Mouse (Mus musculus): ENCODE data around the gene Klk12. TPM values are rescaled to one million over a fixed set of nuclear protein-coding genes. Genes with fewer than 3 reads are reported as not detected.

Gene Klk12
- polyA plus RNA-seq (2012; rRNA removed), result not detected in 2 replicates

GRCm38 (mm10) chr7:43768597-43768996 lies at the start of gene Klk12:
Klk12 (plus strand) TSS chr7:43768897.
- DNase-seq (ENCODE audit: low read depth), result no peak
- TF ChIP-seq CTCF (IDR thresholded peaks at IDR 0.05; ENCODE audit: borderline replicate concordance, extremely low read depth, insufficient read depth, insufficient read length), result no peak
- TF ChIP-seq POLR2A (IDR thresholded peaks at IDR 0.05; ENCODE audit: borderline replicate concordance, extremely low read depth, insufficient read depth, insufficient read length, poor library complexity, severe bottlenecking), result no peak

DNA sequence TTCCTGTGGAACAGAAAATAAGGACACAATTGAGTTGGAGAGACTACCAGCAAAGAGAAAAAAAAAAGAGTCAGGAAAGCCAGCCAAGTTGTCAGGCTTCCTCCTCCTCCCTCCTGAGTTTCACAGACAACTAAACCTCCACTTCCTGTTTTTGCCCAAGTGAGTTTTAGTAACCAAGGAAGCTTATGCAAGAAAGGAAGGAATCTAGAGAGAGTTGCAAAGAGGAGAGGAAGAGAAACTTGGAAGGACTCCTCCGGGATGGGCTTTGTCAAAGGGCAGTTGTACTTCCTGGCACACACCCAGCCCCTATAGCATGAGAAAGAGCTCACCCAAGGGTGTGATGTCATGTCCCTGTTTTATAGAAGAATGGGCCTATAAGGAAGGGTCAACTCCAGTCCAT lies 20.9 kb upstream of the Klk12 start:
- no peak for TF ChIP-seq POLR2A (IDR thresholded peaks at IDR 0.05; ENCODE audit: borderline replicate concordance, extremely low read depth, insufficient read depth, insufficient read length, poor library complexity, severe bottlenecking)
- no peak for TF ChIP-seq CTCF (IDR thresholded peaks at IDR 0.05; ENCODE audit: borderline replicate concordance, extremely low read depth, insufficient read depth, insufficient read length)
- peak; percentile 28 for DNase-seq (ENCODE audit: low read depth)

GRCm38 (mm10) chr7:43752806-43753205 lies 15.9 kb upstream of the Klk12 start:
- DNase-seq (ENCODE audit: low read depth), result no peak
- no peak for TF ChIP-seq POLR2A (IDR thresholded peaks at IDR 0.05; ENCODE audit: borderline replicate concordance, extremely low read depth, insufficient read depth, insufficient read length, poor library complexity, severe bottlenecking)
- TF ChIP-seq CTCF (IDR thresholded peaks at IDR 0.05; ENCODE audit: borderline replicate concordance, extremely low read depth, insufficient read depth, insufficient read length), result no peak

DNA sequence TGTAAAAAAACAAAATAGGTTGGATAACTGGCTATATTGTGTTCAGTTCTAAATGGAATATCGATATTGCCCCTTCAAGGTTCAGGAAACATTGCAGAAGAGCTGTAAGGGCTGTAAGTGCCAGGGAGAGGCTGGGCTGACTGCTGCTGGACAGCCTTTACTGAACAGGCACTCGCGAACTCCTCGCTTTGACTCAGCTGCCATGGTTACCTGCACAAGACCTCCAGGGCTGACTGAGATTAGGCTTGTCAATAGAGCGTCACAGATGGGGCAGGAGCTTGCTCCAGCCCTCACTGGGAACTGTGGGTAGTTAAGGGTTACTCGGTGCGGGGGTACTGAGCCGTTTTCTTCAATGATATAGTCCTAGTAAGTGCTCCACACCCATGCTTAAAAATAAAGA lies 2.2 kb upstream of the Klk12 start:
- DNase-seq (ENCODE audit: low read depth), result peak; percentile 15
- TF ChIP-seq POLR2A (IDR thresholded peaks at IDR 0.05; ENCODE audit: borderline replicate concordance, extremely low read depth, insufficient read depth, insufficient read length, poor library complexity, severe bottlenecking) (no peak), CTCF (IDR thresholded peaks at IDR 0.05; ENCODE audit: borderline replicate concordance, extremely low read depth, insufficient read depth, insufficient read length) (no peak)

DNA sequence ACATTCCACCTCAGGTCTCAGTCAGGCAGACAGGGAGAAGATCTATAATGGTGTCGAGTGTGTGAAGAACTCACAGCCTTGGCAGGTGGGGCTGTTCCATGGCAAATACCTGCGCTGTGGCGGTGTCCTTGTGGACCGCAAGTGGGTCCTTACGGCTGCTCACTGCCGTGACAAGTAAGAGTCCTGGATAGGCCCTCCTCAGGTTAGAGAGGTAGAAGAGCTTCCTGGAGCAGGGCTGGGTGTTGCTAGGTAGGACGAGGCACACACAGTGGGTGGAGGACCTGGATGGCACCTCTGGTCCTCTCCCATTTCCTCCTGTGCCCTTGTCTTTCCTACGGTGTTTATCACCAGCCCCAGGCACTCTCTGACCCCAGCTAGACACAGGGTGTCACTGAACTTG lies 939 bp downstream of the Klk12 start:
- DNase-seq (ENCODE audit: low read depth), result no peak
- TF ChIP-seq CTCF (IDR thresholded peaks at IDR 0.05; ENCODE audit: borderline replicate concordance, extremely low read depth, insufficient read depth, insufficient read length), result no peak
- TF ChIP-seq POLR2A (IDR thresholded peaks at IDR 0.05; ENCODE audit: borderline replicate concordance, extremely low read depth, insufficient read depth, insufficient read length, poor library complexity, severe bottlenecking), result no peak

- no peak for TF ChIP-seq POLR2A (IDR thresholded peaks at IDR 0.05; ENCODE audit: borderline replicate concordance, extremely low read depth, insufficient read depth, insufficient read length, poor library complexity, severe bottlenecking)
- TF ChIP-seq CTCF (IDR thresholded peaks at IDR 0.05; ENCODE audit: borderline replicate concordance, extremely low read depth, insufficient read depth, insufficient read length), result no peak
Measured at GRCm38 (mm10) chr7:43770701-43771100, 2.0 kb downstream of the Klk12 start.

DNA sequence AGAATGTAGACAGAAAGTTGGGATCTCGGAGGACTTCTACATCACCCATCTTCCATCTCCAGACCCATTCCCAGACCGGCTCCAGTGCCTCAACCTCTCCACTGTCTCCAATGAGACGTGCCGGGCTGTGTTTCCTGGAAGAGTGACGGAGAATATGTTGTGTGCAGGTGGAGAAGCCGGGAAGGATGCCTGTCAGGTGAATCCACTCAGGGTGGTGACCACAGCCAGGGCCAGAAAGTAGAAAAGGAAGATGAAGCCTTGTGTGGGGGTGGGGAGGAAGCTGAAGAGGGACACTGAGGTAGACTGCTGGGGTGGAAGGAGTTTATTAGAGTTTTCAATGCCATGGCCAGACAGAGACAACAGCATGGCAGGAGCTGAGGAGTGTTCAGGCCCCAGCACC lies 3.2 kb downstream of the Klk12 start:
- no peak for DNase-seq (ENCODE audit: low read depth)
- TF ChIP-seq POLR2A (IDR thresholded peaks at IDR 0.05; ENCODE audit: borderline replicate concordance, extremely low read depth, insufficient read depth, insufficient read length, poor library complexity, severe bottlenecking) (no peak), CTCF (IDR thresholded peaks at IDR 0.05; ENCODE audit: borderline replicate concordance, extremely low read depth, insufficient read depth, insufficient read length) (no peak)

More at GRCm38 (mm10) chr7:43770701-43771100, 2.0 kb downstream of the Klk12 start:
- no peak for DNase-seq (ENCODE audit: low read depth)

DNA sequence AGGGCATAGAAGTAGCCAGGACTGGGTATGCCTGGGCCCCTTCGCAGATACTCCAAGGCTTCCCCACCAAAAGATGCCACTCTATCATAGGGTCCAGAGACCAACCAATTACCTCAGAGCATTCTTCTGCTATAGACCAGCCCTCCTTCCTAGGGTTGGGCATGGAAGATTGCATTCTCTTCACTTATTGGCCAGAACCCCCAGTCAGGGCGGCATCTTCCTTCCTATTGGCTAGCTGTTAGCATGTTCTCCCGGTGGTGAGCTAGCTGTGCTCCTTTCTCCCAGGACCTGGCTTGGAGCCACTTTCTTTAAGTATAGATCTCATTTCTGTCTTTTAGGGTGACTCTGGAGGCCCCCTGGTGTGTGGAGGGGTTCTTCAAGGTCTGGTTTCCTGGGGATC lies 4.2 kb downstream of the Klk12 start:
- TF ChIP-seq POLR2A (IDR thresholded peaks at IDR 0.05; ENCODE audit: borderline replicate concordance, extremely low read depth, insufficient read depth, insufficient read length, poor library complexity, severe bottlenecking) (no peak), CTCF (IDR thresholded peaks at IDR 0.05; ENCODE audit: borderline replicate concordance, extremely low read depth, insufficient read depth, insufficient read length) (no peak)
- DNase-seq (ENCODE audit: low read depth), result no peak

DNA sequence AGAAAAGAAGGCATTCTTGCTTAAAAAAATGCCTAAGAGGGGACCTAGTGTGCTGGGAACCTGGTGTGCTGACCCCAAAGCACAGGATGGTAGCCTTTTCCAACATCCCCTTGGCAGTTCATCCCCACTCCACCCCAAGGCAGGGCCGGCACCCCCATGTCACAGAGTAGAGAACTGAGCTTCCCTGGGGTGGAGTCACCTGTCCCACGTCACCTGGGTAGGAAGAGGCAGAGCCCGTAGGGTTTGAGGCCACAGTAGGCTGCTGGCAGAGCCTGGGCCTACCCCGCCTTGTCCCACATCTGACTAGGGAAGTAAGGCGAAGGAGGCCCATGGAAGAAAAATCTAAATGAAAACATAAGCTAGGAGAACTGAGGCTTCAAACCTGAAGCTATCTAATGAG lies 5.7 kb downstream of the Klk12 start, which contains the start of gene Klk11:
Gene Klk11, plus strand, starts transcription at position 241 of the 400 bp plus-strand sequence.
- no peak for DNase-seq (ENCODE audit: low read depth)
- TF ChIP-seq POLR2A (IDR thresholded peaks at IDR 0.05; ENCODE audit: borderline replicate concordance, extremely low read depth, insufficient read depth, insufficient read length, poor library complexity, severe bottlenecking) (no peak), CTCF (IDR thresholded peaks at IDR 0.05; ENCODE audit: borderline replicate concordance, extremely low read depth, insufficient read depth, insufficient read length) (no peak)

GRCm38 (mm10) chr7:43774802-43775201 lies 6.1 kb downstream of the Klk12 start:
- TF ChIP-seq CTCF (IDR thresholded peaks at IDR 0.05; ENCODE audit: borderline replicate concordance, extremely low read depth, insufficient read depth, insufficient read length) (no peak), POLR2A (IDR thresholded peaks at IDR 0.05; ENCODE audit: borderline replicate concordance, extremely low read depth, insufficient read depth, insufficient read length, poor library complexity, severe bottlenecking) (no peak)
- DNase-seq (ENCODE audit: low read depth), result no peak

- no peak for DNase-seq (ENCODE audit: low read depth)
Measured at GRCm38 (mm10) chr7:43775311-43776057, 6.8 kb downstream of the Klk12 start.

DNA sequence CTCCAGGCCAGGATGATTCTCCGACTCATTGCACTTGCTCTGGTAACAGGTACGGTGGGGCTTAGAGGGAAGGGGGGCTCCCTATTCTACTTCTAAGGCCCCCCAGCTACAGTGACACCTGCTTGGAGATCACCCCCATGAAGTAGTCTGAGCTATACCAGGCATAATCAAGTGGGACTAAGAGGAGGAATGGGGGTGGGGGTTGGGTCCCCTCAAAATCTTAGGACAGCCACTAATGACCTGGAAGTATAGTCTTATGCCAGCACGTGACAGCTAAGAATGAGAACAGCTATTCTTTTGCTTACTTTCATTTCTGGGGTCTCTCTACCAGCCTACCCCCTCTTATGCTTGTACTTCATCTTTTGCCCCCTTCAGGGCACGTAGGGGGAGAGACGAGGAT lies 7.8 kb downstream of the Klk12 start:
- no peak for DNase-seq (ENCODE audit: low read depth)
- TF ChIP-seq POLR2A (IDR thresholded peaks at IDR 0.05; ENCODE audit: borderline replicate concordance, extremely low read depth, insufficient read depth, insufficient read length, poor library complexity, severe bottlenecking) (no peak), CTCF (IDR thresholded peaks at IDR 0.05; ENCODE audit: borderline replicate concordance, extremely low read depth, insufficient read depth, insufficient read length) (no peak)

More at GRCm38 (mm10) chr7:43775311-43776057, 6.8 kb downstream of the Klk12 start:
- TF ChIP-seq CTCF (IDR thresholded peaks at IDR 0.05; ENCODE audit: borderline replicate concordance, extremely low read depth, insufficient read depth, insufficient read length), result no peak
- no peak for TF ChIP-seq POLR2A (IDR thresholded peaks at IDR 0.05; ENCODE audit: borderline replicate concordance, extremely low read depth, insufficient read depth, insufficient read length, poor library complexity, severe bottlenecking)

Data from brain, embryonic 14.5 days (tissue).